Mouse (Mus musculus) thymus, postnatal 14 days (tissue): Measurements from ENCODE around the gene Parvb.
"Not testable (repeated sequence)": the region's sequence is repeated elsewhere in the genome, so short reads cannot be mapped to it uniquely, and the experiment has no call there.

Source experiments
- DNase-seq: peaks from one replicate; pipeline ENCODE4 v3.0.0; 2021

Parvb gene

GRCm38 (mm10) chr15:84258602-84259355 is 26.9 kb downstream of the Parvb start:
- no peak for DNase-seq

- peak; percentile 81 for DNase-seq
Measured at GRCm38 (mm10) chr15:84260123-84260822, 28.4 kb downstream of the Parvb start.

- no peak for DNase-seq
Measured at GRCm38 (mm10) chr15:84262630-84263029, 30.8 kb downstream of the Parvb start.

- DNase-seq: no peak
Measured at GRCm38 (mm10) chr15:84263573-84263972, 31.7 kb downstream of the Parvb start.

DNA sequence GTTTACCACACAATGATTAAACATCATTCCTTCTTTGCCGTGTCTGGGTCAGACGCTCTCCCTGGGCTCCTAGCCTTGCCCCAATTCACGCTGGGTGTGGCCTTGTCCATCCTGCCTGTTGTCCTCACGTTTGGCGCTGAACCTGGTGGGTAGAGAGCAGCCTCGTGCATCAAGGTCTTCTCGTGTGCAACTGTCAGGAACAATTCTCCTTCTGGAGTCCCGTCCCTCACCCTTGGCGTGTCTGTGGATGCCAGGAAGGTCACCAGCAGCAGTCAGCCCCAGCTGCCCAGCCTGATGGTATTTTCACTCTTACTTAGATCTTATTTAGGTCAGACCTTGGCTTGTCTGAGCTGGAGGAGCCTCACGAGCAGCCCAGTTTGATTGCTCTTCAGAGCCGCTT is 33.3 kb downstream of the Parvb start:
- DNase-seq: no peak

DNA sequence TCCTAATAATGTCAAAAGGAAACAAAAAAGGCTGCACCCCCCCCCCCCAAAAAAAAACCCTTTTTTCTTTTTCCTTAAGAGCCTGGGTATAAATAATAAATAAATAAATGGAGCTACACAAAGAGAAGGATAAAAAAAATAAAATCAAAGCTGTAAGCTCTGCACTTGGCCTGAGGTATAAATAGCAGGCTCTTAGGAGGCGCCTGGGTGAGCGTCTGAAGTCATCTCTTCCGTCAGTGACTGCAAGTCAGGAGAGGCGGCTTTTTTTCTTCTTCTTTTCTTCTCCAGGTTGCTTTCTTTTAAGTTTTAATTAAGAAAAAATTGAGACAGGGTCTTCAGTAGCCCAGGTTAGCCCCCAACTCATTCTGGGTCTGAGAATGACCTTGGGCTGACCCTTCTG is 34.4 kb downstream of the Parvb start:
- DNase-seq: no peak

- DNase-seq: no peak
Measured at GRCm38 (mm10) chr15:84267720-84268260, 35.9 kb downstream of the Parvb start.

GRCm38 (mm10) chr15:84269107-84269633 is 37.3 kb downstream of the Parvb start:
- no peak for DNase-seq

GRCm38 (mm10) chr15:84270032-84270431 is 38.2 kb downstream of the Parvb start:
- no peak for DNase-seq

DNA sequence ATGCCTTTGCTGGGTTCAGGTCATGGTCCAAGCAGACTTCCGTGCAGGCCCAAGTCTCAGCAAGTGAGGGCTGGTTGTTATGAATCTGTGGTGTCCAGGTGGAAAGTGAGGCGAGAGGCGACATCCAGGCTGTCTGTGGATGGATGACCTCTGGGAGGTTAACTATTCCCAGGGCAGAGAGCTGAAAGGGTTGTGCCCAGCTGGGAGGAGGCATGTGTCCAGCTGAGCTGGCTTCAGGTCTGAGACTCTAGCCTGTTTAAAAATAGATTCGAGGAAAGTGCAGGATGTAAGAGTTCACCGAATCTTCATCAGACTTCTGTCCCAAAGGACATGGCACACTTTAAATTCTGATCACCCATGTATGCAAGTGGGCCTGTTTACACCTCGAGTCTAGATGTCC is 38.6 kb downstream of the Parvb start:
- DNase-seq: no peak

DNA sequence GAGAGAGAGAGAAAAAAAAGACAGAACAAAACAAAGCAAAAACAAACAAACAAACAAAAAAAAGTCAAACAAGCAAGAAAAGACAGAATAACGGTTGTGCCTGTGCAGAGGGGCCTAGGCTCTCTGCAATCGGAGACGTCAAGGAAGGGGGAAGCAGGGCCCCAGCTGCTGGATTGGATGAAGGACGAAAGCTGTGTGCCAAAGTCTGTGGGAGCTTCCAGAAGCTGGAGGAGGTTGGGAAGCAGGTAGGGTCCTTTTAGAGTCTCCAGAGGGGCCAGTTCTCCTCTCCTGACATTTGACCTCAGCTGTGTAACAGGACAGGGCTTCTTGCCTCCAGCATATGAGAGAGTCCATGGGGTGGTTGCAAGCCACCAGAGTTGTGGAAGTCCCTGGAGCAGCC is 44.2 kb downstream of the Parvb start:
- no peak for DNase-seq

GRCm38 (mm10) chr15:84278091-84278490 is 46.2 kb downstream of the Parvb start:
- DNase-seq: no peak

- no peak for DNase-seq
Measured at GRCm38 (mm10) chr15:84278656-84279055, 46.8 kb downstream of the Parvb start.

GRCm38 (mm10) chr15:84280309-84280708 is 48.5 kb downstream of the Parvb start:
- no peak for DNase-seq

DNA sequence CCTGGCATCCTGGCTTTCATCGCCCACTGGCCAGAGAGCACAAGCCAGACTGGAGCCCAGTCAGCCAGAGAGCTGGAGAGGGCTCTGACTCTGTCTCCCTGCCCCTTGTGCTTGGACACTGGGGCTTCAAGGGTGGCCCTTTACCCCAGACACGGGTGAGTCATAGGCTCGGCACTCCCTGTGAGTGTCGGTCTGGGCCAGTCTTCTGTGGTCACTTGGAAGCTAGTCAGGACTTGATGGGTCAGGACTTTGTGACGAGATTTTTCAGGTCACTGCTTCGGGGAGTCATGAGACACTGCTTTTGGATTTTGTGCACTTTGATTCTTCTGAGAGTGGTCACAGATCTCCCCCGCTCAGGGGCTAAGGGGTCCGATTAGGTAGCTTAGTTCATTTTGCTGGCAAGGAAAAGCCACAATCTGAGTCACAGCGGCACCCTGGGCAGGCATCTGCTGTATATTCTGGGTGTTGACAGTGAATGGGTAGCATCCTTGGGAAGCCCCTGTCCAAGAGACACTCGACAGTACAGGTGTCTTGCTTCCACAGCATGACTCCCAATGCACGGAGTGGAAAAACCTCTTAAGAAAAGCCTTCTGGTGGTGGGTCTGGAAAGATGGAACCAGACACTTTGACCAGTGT is 49.0 kb downstream of the Parvb start:
- no peak for DNase-seq

DNA sequence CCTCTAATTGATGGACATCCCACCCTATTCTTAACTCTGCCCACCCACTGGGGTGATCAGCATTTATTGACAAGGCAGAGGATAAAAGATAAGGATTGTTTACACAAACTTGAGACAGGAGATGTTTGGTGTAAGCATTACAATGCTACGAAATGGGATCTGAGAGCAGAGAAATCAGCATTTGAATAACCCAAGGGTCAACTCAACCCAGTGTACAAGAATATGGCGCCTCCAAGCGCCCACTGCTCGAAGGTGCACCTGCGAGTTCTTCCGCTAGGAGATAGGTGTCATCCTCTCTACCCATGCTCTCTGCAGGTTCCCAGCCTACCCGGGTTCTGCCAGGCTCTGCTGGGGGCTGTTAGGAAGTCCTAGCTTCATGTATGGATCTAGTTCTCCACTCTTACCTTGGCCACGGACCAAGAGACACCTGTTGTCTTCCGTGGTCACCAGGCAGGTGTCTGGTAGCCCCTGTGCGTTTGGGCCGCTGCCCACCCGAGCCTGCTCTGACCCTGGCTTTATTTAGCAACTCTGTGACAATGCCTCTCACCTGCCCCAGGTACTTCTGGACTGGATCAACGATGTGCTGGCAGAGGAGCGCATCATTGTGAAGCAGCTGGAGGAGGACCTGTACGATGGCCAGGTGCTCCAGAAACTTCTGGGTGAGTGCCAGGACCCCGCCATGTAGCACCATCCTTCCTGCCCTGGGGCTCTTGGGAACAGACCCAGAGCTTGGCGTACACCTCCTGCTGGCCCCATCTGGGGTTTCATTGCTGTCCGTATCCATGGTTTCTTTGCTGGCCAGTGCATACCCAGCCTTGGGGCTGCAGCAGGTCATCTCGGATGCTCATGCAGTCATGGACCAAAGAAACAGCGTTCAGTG is 50.6 kb downstream of the Parvb start:
- no peak for DNase-seq

GRCm38 (mm10) chr15:84284059-84284458 is 52.2 kb downstream of the Parvb start:
- peak; percentile 76 for DNase-seq

DNA sequence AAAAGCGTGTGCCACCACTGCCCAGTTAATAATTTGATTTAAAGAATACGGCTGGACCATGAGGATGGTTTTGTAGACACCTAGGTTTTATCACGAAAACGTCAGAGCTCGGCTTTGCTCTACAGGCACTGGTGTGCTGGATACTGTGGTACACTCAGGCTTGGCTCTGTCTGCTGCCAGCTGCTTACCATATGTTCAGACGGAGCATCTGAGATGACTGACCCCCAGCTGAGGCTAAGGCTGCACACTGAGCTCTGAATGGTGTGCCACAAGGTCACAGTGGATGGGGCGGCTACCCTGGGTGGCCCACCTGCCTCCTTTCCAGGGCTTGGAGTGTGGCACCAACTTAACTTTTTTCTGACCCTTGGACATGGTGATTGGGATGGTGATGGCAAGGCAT is 53.6 kb downstream of the Parvb start:
- DNase-seq: no peak

DNA sequence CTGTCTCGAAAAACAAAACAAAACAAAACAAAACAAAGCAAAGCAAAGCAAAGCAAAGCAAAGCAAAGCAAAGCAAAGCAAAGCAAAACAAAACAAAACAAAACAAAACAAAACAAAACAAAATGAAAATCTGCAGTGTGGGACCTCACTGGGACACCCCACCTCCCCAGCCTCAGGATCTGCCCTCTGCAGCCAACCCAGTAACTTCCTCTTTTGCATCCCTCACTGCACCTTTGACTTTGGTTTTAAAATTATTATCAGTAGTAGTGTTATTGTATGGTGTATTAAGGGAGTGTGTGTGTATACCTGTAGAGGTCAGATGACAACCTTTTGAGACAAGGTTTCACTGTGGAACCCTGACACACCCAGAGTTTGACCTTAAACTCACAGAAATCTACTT is 57.1 kb downstream of the Parvb start:
- DNase-seq: not testable (repeated sequence)

- DNase-seq: no peak
Measured at GRCm38 (mm10) chr15:84291097-84291496, 59.3 kb downstream of the Parvb start.

DNA sequence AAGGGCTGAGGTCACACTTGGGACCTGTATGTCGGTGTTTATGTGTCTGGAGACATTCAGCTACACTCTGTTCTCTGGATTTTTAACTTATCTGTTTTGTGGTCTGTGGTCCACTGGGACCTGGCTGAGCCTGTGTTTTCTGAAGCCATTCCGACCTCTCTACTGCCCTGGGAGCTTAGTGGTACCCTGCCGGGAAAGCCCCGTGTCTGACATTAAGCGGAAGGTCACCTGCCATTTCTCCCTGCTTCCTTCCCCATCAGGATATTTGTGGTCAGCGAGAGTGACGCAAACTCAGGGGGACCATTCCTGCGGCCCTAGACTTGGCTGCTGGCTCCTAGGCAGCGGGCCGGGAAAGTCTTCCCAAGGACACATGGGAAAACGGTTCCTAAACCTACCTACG is 61.7 kb downstream of the Parvb start:
- no peak for DNase-seq

GRCm38 (mm10) chr15:84294391-84294790 is 62.5 kb downstream of the Parvb start:
- DNase-seq: no peak
